Mouse (Mus musculus): ENCODE data around the gene Tfec.

GRCm38 (mm10) chr6:16828304-16828703 is 69.9 kb downstream of the Tfec start:
- TF ChIP-seq POLR2A (IDR thresholded peaks at IDR 0.05; ENCODE audit: borderline replicate concordance, control insufficient read depth, low read depth, low read length) (no peak), CTCF (IDR thresholded peaks at IDR 0.05; ENCODE audit: control insufficient read depth, insufficient read depth, low read length) (no peak)

Measured in bone marrow, adult 2 months (tissue).